Mouse (Mus musculus) erythroblast, embryonic 14.5 days (primary cell): Measurements from ENCODE around the gene Bhlha9.

Experiments
- GATA1 ChIP-seq: IDR thresholded peaks from 2 replicates; pipeline ENCODE4 v1.6.1; 2012; ENCODE audit warnings: low read length, inconsistent platforms, mixed read lengths
- TAL1 ChIP-seq: IDR thresholded peaks from 3 replicates; pipeline ENCODE4 v1.6.1; 2012; ENCODE audit warnings: low read length, inconsistent platforms, mixed read lengths

GRCm38 (mm10) chr11:76661790-76662468, 10.3 kb upstream of the Bhlha9 start:
- no peak for TF ChIP-seq GATA1
- no peak for TF ChIP-seq TAL1
